Mouse (Mus musculus): ENCODE results near the gene Ranbp3l.

DNA sequence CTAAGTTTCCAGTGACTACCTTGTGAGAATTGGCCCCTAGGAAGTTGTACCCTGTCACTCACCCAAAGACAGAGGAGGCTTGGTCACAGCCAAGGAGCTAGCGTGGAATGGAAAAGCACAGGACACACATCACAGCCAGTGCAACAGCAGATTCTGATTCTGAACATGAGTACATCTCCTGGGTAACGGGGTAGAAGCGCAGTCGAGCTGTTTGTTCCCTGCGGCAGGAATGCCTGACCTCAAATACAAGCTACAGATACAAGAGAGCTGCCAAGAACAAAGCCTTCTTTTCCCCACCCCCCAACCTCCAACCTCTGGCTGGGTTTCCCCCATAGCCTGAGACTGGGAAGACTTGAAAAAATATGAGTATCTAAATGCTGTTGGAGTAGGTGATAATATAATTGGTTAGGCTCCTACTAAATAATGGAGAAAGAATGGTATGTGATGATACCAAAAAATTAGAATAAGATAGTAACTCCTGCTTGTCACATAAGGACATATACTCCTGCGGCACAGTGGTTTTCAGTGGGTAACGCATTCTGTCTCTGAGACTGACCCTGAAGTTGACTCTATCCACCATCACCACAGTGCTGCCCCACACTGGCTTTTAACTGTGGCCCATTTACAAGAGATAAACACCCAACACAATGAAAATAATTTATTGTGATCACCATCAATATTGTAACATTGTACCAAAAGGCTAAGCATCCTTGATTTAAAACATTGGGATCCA lies 93.6 kb downstream of the Ranbp3l start:
- no peak for TF ChIP-seq CTCF (IDR thresholded peaks at IDR 0.05; ENCODE audit: extremely low read depth, insufficient read depth, low read length)
- TF ChIP-seq POLR2A (IDR thresholded peaks at IDR 0.05; ENCODE audit: extremely low read depth, insufficient read depth, low read length) = no peak

Data from cortical plate, adult 2 months (tissue).